Mouse (Mus musculus) hindbrain, postnatal 0 days (tissue): ENCODE measurements at regions not wholly inside any gene's neighbourhood (a gene's known extent, or its start where the extent isn't known, plus 50 kb on each side); places are given as distances from the start of the nearest gene placed in this dataset.

ENCODE experiments used
- ATAC-seq: fragments of 200-750 bp; cut with Nextera tagmentation; 2 replicates; pipeline ENCODE4 v1.8.0; 2017; ENCODE audit warnings: mild to moderate bottlenecking, moderate TSS enrichment, moderate library complexity
- DNase-seq: peaks from one replicate; pipeline ENCODE4 v3.0.0-alpha.2; 2015; ENCODE audit warnings: low spot score
- H3K27ac ChIP-seq: fragments of 300-500 bp; sonication (generic); 2 replicates; pipeline ENCODE4 v1.5.1; 2014; ENCODE audit warnings: mild to moderate bottlenecking
- H3K27me3 ChIP-seq: fragments of 300-500 bp; sonication (generic); 2 replicates; pipeline ENCODE4 v1.6.1; 2014; ENCODE audit warnings: low read length, mixed read lengths; ENCODE audit not compliant: insufficient read depth
- H3K36me3 ChIP-seq: fragments of 300-500 bp; sonication (generic); 2 replicates; pipeline ENCODE4 v1.6.1; 2014; ENCODE audit warnings: low read length, mixed read lengths; ENCODE audit not compliant: insufficient read depth
- H3K4me1 ChIP-seq: fragments of 300-500 bp; sonication (generic); 2 replicates; pipeline ENCODE4 v1.6.1; 2014; ENCODE audit warnings: antibody characterized with exemption, low read length, mixed read lengths; ENCODE audit not compliant: insufficient read depth
- H3K4me2 ChIP-seq: fragments of 300-500 bp; sonication (generic); 2 replicates; pipeline ENCODE4 v1.6.1; 2014; ENCODE audit warnings: low read depth, mild to moderate bottlenecking, low read length, moderate library complexity, mixed read lengths
- H3K4me3 ChIP-seq: fragments of 300-500 bp; sonication (generic); 2 replicates; pipeline ENCODE4 v1.5.1; 2014; ENCODE audit warnings: low read length
- H3K9ac ChIP-seq: fragments of 300-500 bp; sonication (generic); replicated peaks from 2 replicates; pipeline ENCODE4 v1.6.1; 2014; ENCODE audit warnings: mild to moderate bottlenecking, low read length, moderate library complexity, mixed read lengths
- H3K9me3 ChIP-seq: fragments of 300-500 bp; sonication (generic); 2 replicates; pipeline ENCODE4 v1.6.1; 2016; ENCODE audit warnings: low read length, mixed read lengths
- CTCF ChIP-seq: IDR thresholded peaks from 2 replicates; pipeline ENCODE4 v1.5.1; 2016; ENCODE audit warnings: antibody characterized with exemption, control low read depth, low read depth
- WGBS: fragments of 180-500 bp; shearing (Covaris S2); extraction: QIAGEN DNeasy Blood & Tissue Kit; methylation state at CpG from one replicate; pipeline ENCODE4 v1.1.7; 2014; 5-methylcytosine and 5-hydroxymethylcytosine counted together

DNA sequence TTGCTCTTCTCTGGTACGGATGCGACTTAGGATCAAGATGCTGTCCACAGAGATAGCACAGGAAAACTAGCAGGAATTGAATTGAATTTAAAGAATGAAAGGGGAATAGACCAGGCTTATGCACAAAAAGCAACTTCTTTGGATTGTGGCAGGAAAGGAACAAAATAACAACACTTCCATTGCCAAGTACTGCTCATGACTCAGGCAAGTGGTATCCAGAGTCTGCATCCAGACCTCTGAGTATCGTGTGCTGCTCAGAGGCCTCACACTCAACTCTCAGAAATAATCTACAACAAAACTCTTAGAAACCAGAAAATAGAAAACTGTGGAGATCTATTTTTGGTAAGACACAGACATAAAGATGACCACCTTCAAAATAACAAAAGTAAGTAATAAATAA, 176.1 kb upstream of the Egflam start:
- no peak overlapping the region for H3K4me2 ChIP-seq
- no peaks in the 10 kb centered on the region for H3K9me3 ChIP-seq
- TF ChIP-seq CTCF, result no peak
- H3K36me3 ChIP-seq, result no peaks in the 10 kb centered on the region
- no peak overlapping the region for H3K27ac ChIP-seq
- 76% methylated on average over 3 of the region's 3 CpGs for WGBS
- no peak overlapping the region for H3K9ac ChIP-seq
- DNase-seq (no peak), ATAC-seq (no peak)
- no peaks in the 10 kb centered on the region for H3K27me3 ChIP-seq
- no peak overlapping the region for H3K4me3 ChIP-seq
- no peaks in the 10 kb centered on the region for H3K4me1 ChIP-seq

DNA sequence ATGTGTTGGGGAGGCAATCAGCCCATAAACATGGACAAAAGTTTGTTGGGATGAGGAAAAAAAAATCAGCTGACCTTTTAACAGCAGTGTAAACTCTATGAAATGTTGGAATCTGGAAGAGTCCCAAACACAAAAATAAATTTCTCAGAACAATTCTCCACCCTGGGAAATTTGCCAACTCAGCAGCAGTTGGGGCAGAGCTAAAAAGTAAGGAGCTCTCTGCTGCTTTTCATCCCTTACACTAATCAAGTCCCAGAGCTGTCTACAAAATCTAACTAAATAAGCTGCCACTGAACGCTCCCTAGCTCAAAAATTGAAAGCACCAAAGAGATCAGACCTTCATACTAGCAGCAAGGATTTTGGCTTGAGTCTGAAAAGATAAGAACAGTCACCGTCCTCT, 176.6 kb upstream of the Egflam start:
- H3K27ac ChIP-seq, result no peak overlapping the region

DNA sequence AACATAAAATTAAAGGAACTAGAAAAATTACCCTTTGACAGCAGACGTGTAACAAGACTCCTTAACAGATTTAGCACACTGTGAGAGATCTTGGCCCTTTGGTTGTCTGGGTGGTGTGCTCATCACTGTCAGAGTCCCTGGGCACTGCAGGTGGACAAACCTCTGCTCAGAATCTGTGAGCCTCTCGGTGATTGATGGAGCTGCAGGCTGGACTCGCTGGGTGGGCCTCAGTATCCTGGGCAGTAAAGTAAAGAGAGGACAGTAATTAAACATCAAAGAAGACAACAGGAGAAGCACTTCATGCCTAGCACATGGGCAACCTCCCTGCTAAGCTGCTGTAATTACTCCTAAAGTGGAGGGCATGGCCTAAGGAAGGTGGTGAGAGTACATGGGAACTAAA, 180.2 kb upstream of the Egflam start:
- Histone ChIP-seq H3K27ac (no peak overlapping the region), H3K27me3 (no peaks in the 10 kb centered on the region), H3K4me2 (no peak overlapping the region), H3K4me1 (no peaks in the 10 kb centered on the region), H3K9ac (no peak overlapping the region), H3K4me3 (no peak overlapping the region), H3K36me3 (no peaks in the 10 kb centered on the region), H3K9me3 (no peaks in the 10 kb centered on the region)
- ATAC-seq (no peak), DNase-seq (no peak)
- WGBS, result 57% methylated on average over 3 of the region's 3 CpGs
- TF ChIP-seq CTCF, result no peak

More for the DNA sequence above, 176.6 kb upstream of the Egflam start:
- Histone ChIP-seq H3K27me3 (no peaks in the 10 kb centered on the region), H3K9me3 (no peaks in the 10 kb centered on the region), H3K4me3 (no peak overlapping the region), H3K36me3 (no peaks in the 10 kb centered on the region), H3K4me1 (no peaks in the 10 kb centered on the region), H3K4me2 (no peak overlapping the region), H3K9ac (no peak overlapping the region)
- WGBS, result 39% methylated on average over 2 of the region's 2 CpGs
- no peak for TF ChIP-seq CTCF
- ATAC-seq, result no peak
- peak; percentile 51 for DNase-seq

DNA sequence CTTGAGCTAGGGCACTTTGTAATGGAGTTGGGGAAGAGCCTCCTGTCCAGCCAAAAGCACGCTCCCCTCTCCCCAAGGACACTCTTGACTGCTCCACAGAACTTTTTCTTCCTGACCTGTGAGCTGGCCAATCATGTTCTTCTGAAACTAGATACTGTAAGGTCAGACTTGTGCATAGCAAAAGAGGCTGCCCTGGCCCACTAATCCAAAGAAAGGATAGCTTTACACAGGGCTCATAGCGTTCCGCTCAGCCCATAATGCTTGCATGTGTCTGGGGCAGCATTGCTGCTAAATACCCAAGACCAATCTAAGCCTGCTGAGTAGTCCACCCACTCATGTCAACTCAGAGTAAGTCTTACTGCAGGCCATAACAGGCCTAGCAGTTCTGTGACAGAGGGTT, 189.0 kb upstream of the Egflam start:
- Histone ChIP-seq H3K27ac (no peak overlapping the region), H3K9ac (no peak overlapping the region), H3K36me3 (no peaks in the 10 kb centered on the region), H3K27me3 (no peaks in the 10 kb centered on the region), H3K4me3 (no peak overlapping the region), H3K9me3 (no peaks in the 10 kb centered on the region), H3K4me2 (no peak overlapping the region), H3K4me1 (no peaks in the 10 kb centered on the region)
- WGBS, result 92% methylated on average over 3 of the region's 3 CpGs
- ATAC-seq, result no peak
- no peak for TF ChIP-seq CTCF
- DNase-seq, result no peak

DNA sequence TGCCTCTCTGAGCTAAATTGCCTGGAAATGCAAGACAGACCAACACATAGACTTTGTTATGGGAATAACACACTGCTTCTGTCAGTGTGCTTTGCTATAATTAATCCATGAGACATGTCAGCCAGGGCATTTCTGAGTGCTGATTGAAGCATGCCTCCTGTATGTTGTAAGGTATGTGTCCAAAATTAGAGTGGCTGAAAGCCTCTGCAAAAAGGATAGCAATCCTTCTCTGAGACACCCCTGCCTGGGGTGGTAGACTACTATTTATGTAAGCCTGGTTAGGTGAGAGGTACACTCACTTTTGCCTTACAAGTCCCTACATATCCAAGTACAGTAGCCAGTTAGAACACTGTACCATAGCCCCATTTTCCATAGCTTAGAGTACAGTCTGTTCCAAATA, 193.3 kb upstream of the Egflam start:
- Histone ChIP-seq H3K9me3 (no peaks in the 10 kb centered on the region), H3K4me2 (no peak overlapping the region), H3K36me3 (no peaks in the 10 kb centered on the region), H3K4me3 (no peak overlapping the region), H3K9ac (no peak overlapping the region), H3K4me1 (no peaks in the 10 kb centered on the region), H3K27me3 (no peaks in the 10 kb centered on the region), H3K27ac (no peak overlapping the region)
- TF ChIP-seq CTCF, result no peak
- ATAC-seq (no peak), DNase-seq (no peak)

DNA sequence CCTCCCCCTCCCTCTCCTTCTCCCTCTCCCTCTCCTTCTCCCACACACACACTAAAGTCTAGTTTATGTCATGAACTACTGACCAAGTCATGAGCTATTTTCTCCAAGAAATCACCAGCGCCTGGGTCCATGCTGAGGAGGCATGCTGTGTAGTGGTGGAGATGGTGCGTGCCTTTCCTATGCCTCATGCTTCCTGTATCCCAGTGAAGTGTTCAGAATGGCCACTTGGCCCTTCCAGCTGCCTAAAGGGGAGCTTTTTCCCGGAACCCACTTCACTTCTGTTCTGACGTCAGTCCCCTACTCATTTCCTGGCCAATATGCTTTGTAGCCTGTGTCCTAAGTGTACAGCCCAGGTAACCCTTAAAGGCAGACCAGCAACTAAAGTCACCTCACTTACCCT, 199.1 kb upstream of the Egflam start:
- Histone ChIP-seq H3K4me3 (no peak overlapping the region), H3K9ac (no peak overlapping the region), H3K27me3 (no peaks in the 10 kb centered on the region), H3K9me3 (no peaks in the 10 kb centered on the region), H3K4me2 (no peak overlapping the region), H3K27ac (no peak overlapping the region), H3K36me3 (no peaks in the 10 kb centered on the region), H3K4me1 (no peaks in the 10 kb centered on the region)
- DNase-seq, result no peak
- TF ChIP-seq CTCF, result no peak
- ATAC-seq, result no peak
- 90% methylated on average over 4 of the region's 4 CpGs for WGBS

DNA sequence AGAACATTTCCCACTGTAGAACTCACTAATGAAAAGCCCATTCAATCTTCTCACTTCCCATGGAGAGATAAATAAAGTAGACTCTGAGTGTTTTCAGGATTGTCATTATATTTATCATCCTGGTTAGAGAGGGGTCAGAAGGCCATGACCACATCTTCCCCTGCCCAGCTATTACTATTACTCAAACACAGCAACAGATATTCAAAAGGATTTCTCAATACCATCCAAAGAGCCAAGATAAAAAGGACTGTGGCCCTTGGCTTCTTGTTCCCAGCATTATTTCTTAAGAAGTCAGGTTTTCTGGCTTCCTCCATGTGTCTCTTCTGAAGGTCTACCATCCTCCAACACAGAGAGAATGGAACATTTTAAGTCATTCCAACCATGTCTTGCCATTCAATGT, 199.6 kb upstream of the Egflam start:
- no peaks in the 10 kb centered on the region for H3K9me3 ChIP-seq
- H3K4me2 ChIP-seq, result no peak overlapping the region
- ATAC-seq (no peak), DNase-seq (no peak)
- no peaks in the 10 kb centered on the region for H3K27me3 ChIP-seq
- no peak overlapping the region for H3K4me3 ChIP-seq
- no peak overlapping the region for H3K27ac ChIP-seq
- no peaks in the 10 kb centered on the region for H3K4me1 ChIP-seq
- H3K36me3 ChIP-seq, result no peaks in the 10 kb centered on the region
- no peak for TF ChIP-seq CTCF
- H3K9ac ChIP-seq, result no peak overlapping the region
